Mouse (Mus musculus) hematopoietic multipotent progenitor cell, adult 10-12 weeks (in vitro differentiated cells): Measurements from ENCODE around the gene Gm5065. TPM values are rescaled to one million over a fixed set of nuclear protein-coding genes. Genes with fewer than 3 reads are reported as not detected.

ENCODE experiments used
- polyA plus RNA-seq: library from polyadenylated mRNA; stranded (reverse); fragments of >175 nt; gene quantifications from 2 replicates; pipeline ENCODE4 v1.2.3, GENCODE M21; 2012; ENCODE audit warnings: low replicate concordance

The Gm5065 gene
- not detected in 2 replicates for polyA plus RNA-seq

DNA sequence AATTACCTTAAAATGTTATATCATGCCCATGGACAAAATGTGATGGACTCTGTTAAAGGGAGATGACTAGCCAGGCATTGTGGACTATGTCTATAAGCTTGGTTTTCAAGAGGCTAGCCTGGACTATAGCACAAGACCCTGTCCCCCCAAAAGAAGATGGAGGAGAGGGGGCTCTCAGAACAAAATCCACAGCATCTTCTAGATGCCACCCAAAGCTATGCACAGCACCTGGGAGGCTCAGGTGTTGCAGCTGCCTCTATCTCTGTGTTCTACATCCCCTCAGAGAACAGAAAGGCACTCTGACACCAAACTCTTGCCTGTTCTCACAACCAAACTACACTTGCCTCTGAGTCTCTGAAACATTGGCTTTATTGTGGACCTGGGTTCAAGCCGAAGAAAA lies at the start of gene Gm5065:
Gene Gm5065, plus strand, starts transcription at position 301 of the 400 bp plus-strand sequence.

DNA sequence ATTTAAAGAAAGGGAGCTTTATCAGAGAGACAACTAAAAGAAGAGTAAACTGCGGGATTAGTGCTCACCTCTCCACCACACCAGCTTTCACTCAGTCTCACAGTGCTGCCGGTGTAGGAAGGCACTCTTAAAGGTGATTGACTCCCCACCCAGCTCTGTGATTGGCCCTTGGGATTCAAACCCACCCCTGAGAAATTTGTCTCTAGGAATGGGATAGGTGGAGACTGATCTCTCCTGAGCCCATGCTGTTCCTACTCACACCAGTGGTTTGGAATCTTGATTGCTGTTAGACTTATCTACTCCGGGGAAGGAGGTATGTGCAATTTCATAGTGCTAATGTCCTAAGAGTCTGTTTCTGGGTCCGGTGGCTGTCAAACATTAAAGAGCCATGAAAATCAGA lies 598 bp downstream of the Gm5065 start, which contains the start of gene Nlrp2:
Gene Nlrp2, minus strand, starts transcription at position 101 of the 400 bp plus-strand sequence.

Other genes with a start within 250 kb of the Gm5065 start
- not detected in 2 replicates for gene Rfpl4, start 233.6 kb upstream of the Gm5065 start, polyA plus RNA-seq
- 0.20 and 0.23 TPM in 2 replicates for gene Rasl2-9, start 224.6 kb upstream of the Gm5065 start, polyA plus RNA-seq
- not detected in 2 replicates for gene Vmn1r55, start 200.9 kb upstream of the Gm5065 start, polyA plus RNA-seq
- not detected in 2 replicates for gene Vmn1r56, start 153.8 kb upstream of the Gm5065 start, polyA plus RNA-seq
- gene Vmn1r57, start 132.0 kb upstream of the Gm5065 start, polyA plus RNA-seq = not detected in 2 replicates
- not detected in 2 replicates for gene Nlrp2, start 498 bp downstream of the Gm5065 start, polyA plus RNA-seq
- not detected in 2 replicates for gene Vmn1r58, start 62.9 kb downstream of the Gm5065 start, polyA plus RNA-seq
- gene Vmn1r59, start 106.2 kb downstream of the Gm5065 start, polyA plus RNA-seq = not detected in 2 replicates
- not detected in 2 replicates for gene Vmn2r28, start 143.4 kb downstream of the Gm5065 start, polyA plus RNA-seq
- not detected in 2 replicates for gene Vmn1r60, start 196.8 kb downstream of the Gm5065 start, polyA plus RNA-seq